Mouse (Mus musculus) heart, adult 8-10 months (tissue): Measurements from ENCODE around the gene Wars. TPM values are rescaled to one million over a fixed set of nuclear protein-coding genes. Genes with fewer than 3 reads are reported as not detected.
A peak's percentile ranks its signal among the peaks of the same experiment; 100 is the strongest.
"Not testable (repeated sequence)": the region's sequence is repeated elsewhere in the genome, so short reads cannot be mapped to it uniquely, and the experiment has no call there.

ENCODE experiments used
- DNase-seq: peaks from one replicate; pipeline ENCODE4 v3.0.0; 2022; ENCODE audit warnings: low spot score
- total RNA-seq, 4 experiments: library from RNA; stranded (reverse); gene quantifications; 2 replicates each; pipeline ENCODE4 v1.2.4; 2022

The Wars gene
- total RNA-seq, 4 experiments from 2014 or later, result 31.0 to 36.9 (median 34.0) TPM

DNA sequence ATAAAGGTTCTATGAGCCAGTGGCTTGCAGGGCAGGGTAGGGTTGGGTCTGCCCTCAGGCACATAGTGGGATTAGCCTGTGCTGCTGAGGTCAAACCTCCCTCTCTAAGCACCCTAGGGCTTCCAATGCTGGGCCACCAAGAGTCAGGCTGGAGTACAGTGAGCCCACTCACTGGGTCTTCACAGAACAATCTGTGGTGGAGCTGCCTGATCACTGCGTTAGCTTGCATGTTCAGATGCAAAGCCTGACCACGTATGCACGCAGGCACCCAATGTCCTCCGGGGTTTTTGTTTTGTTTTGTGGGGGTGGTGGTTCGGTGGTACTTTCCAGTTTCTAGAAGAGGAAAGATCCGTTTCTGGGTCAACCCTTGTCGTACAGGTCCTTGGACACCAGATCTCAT lies 36.9 kb downstream of the Wars start:
- no peak for DNase-seq

DNA sequence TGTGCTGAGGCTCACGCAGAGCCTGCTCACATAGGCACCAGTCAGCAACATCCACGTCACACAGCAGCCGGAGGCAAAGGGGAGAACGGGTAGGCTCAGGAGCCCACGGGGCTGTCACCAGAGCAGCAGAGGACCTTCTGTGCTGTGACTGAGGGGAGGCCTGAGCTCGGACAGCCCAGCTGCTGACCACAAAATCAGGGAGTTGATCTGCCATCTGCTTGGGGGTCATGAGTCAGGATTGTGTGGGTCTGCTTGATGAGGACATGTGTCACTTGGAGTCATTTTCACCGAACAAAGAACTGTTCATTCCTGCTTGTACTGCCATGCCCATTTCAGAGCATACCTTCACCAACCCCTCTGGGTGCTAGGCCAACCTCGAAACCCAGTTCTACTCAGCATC lies 37.8 kb downstream of the Wars start:
- no peak for DNase-seq

DNA sequence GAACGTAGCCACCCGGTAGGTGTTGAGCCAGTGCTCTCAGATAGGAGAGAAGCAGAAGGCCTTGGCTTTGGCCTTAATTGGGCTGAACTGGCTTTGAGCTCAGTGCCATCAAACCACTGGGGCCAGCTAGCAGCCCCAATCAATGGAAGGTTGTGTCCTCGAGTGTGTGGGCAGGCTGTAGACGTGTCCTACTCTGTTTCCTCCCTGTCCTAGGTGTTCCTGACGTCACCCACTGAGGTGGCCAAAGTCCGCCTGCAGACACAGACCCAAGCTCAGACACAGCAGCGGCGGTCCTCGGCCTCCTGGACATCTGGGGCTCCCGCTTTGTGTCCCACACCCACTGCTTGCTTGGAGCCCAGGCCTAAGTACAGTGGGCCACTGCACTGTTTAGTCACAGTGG lies 38.9 kb downstream of the Wars start:
- DNase-seq, result no peak

DNA sequence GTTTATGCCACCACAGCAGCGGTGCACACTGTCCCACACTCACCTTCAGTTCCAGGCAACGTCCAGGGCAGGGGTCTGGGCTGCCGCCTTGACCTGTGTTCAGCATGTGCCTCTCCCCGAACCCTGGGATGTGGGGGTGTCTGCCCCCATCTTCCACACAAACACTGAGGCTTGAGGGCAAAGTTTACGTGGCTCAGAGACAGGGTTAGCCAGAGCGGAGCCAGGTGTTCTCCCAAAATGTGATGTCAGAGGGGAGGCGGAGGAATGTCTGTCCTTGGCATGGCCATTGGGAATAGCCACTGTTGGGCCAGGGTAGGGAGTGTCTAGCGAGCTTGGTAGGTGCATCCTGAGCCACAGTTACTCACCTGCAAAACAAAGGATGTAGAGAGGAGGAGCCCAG lies 41.2 kb downstream of the Wars start:
- no peak for DNase-seq

DNA sequence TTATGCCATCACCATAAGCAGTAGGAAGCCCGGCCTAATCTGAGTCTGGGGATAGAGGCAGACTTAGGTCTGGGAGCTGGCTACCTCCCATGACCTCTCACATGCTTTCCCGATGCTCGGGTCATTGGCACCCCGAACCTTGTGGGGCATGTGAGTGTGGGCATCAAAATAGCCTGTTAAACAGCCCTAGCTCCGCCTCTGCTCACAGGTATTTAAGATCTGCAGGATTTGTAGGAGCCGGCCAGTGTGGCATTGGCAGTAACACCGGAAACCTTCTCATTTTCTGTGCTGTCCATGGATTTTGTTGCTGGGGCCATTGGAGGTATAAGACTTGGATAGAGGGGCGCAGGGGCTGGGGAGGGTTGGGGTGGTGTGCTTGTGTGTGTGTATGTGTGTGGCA lies 43.1 kb downstream of the Wars start:
- no peak for DNase-seq

DNA sequence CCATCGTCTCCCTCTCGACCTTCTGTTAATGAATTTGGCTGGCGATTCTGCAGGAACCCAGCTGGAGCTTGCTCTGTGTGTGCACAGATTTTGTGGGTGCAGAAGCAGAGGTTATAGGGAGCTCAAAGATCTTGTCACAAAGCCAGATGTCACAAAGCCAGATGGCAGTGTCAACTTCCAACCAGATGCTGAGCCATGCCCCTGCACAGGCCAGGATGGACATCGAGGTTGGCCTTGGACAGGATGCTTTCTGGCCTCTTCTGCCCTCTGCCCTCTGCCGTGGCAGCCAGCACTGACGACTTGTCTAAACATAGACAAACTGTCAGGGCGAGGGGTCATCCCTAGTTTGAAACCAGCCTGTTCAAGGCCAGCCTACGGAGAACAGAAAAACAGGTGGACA lies 43.8 kb downstream of the Wars start:
- no peak for DNase-seq

DNA sequence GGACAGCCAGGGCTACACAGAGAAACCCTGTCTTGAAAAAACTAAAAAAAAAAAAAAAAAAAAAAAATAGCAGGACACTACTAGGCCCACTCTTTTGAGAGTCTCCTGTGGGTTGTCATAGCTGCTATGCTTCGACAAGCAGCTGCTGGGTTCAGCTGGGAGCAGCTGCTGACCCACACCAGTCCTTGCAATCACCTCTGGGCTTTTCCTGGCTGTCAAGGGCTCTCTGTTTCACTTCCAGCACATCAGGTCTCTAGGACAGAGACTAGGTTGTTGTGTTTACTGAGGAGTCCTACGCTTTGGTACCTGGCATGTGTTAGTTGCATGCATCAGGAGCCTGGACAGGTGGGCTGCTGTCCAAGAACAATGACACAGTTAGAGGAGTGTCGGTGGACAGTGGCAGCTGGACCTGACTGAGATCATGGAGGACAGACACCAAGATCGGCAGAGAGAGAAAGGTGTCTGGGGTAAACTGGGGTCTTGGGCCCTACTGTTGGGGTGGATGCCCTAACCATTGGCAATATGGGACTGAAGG lies 44.4 kb downstream of the Wars start:
- DNase-seq, result no peak

DNA sequence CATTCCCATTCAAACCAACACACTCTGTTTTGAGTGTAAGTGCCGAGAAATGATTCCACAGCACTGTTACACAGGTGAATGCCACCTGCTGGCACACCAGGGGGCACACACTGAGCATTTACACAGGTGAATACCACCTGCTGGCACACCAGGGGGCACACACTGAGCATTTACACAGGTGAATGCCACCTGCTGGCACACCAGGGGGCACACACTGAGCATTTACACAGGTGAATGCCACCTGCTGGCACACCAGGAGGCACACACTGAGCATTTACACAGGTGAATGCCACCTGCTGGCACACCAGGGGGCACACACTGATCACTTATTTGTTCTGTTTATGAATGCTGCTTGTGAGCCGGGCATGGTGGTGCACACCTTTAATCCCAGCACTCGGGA lies 45.9 kb downstream of the Wars start:
- not testable (repeated sequence) for DNase-seq

DNA sequence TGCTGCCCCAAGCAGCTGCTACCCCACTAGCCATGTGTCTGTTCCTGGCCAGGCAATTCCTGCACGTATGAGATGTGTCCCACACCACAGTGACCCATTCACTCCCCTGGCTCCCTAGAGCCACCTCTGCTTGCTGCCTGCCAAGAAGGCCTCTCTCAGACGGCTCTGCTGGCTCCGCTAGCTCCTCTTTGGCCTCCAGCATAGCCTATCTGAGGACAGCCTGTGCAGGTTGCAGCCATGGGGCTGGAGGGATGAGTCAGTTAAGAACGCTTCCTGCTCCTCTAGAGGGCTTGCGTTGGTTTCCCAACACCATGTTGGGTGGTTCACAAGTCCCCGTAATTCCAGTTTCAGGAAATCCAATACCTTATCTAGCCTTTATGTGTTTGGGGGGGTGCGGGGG lies 51.3 kb downstream of the Wars start:
- no peak for DNase-seq

DNA sequence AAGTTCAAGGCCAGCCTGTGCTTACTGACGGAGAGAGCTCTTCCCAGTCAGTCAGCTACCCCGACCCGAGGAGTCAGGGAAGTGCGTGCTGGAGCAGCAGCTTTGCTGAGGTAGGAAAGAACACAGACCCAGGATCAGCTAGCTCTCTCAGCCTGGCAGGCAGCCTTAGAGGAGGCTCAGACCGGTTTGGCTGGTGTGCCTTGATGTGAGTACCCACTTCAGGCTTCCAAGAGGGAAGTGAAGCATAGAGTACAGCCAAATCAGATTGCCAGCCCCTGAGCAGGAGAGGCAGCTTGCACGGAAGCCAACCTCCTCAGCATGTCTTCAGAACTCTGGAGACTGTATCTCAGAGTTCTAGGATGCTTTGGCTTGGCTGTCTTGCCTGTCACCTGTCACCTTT lies 52.8 kb downstream of the Wars start:
- DNase-seq, result no peak

DNA sequence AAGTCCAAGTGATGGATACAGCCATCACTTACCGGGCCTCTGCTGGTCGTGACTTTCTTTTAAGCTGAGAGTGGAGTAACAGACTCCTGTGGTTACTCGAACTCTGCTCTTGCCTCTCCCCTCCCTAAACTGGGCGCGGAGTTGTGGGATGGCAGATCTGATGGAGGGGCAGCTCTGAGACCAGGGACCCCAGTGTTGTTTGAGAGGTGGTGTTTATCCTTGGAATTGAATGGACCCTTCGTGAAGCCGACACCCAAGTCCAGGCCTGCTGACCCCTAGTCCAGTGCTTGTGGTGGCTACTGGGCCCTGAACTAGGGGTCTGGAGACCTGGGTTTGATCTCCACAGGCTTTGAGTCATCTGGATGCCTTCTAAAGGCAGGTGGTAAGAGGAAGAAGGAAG lies 57.3 kb downstream of the Wars start:
- DNase-seq, result no peak

DNA sequence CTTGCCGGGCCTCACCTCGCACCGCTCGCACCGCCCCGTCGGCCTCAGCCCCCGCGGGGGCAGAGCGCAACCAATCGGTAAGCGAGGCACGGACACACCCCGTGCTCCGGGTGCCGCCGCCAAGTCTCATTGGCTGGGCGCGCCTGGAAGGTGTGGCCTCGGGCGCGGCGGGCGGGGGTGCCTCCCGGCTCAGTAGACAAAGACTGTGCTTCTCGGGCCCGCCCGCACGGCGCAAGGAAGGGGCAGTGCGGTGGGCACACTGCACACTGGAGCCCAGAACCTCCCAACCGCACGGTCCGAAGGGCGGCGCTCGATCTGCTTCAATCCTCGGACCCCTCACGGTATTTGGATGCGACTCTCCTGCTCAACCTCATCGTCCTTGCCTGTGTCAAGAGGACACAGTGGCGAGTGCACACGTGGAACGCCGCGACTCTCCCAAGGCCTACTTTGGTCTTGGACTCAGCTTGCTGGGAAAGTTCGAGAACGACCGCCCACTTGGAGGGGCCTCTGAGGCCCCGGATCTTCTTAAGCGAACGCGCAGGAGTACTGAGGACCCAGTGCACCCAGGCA lies 58.0 kb downstream of the Wars start, which contains the start of the genes Slc25a29 and Slc25a47:
Slc25a29 (minus strand) TSS at position 44 of the 570 bp plus-strand sequence.
Slc25a47 (plus strand) TSS at position 207 of the 570 bp plus-strand sequence.
- DNase-seq, result peak; percentile 95

DNA sequence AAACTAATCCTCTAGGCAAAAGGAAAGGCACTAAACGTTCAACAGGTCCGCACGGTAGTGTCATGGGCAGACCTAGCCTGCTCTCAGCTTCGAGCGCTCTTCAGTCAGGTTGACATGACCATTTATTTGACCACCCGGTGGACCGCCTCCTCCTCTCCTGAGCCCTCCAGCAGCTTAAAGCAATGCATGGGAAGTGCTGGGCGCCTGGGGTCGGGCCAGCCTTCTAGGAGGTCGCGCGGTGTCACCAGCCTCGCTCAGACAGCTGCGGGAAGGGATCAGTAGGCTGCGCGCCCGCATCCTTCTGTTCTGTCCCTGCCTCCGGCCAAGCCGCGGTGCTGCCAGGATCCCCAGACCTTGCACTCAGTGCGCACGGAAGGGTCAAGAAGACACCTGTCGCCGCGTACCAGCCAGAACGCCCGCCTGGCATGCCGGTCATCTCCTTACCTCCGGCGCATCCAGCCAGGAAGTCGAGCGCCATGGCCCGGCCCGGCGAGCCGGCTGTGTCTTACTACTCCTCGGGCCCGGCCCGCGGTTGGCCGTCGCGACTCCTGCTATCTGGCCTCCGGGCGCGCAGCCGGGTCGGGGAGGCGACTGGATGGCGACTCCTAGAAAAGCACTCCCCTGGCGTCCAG lies 58.6 kb downstream of the Wars start:
- no peak for DNase-seq

DNA sequence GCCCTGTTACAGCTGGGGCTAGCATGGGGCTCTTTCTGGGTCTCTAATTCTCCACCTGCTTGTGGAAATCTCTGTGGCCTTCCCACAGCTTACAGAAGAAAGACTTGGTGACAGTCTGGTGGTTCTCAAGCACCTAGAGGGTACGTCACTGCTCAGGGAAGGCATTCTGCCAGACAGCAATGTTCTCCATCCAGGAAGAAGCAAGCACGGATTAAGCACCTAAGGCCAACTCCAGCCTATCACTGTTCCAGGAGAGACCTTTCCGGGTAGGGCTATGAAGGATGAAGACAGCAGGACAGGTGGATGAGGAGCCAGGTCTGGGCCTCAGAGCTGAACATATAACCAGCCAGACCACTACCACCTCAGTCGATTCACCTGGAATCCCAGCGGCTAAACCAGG lies 59.2 kb downstream of the Wars start:
- DNase-seq, result no peak

DNA sequence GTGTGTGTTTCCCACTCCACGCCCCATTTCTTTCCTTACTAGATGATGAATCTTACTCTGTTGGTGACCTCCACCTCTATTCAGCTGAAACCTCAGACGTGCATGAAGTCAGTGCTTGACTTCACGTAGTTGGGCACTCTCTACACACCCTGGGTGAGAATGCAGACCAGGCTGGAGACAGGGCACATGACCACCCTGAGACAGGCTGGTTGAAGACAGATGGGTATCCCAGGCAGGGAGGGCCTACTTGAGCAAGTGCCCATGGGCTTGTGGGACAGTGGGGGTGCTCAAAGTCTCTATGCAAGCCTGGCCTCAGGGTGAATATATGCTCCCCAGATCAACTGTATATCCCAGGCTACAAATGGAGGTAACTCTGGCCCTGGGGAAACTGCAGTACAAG lies 59.6 kb downstream of the Wars start:
- no peak for DNase-seq

DNA sequence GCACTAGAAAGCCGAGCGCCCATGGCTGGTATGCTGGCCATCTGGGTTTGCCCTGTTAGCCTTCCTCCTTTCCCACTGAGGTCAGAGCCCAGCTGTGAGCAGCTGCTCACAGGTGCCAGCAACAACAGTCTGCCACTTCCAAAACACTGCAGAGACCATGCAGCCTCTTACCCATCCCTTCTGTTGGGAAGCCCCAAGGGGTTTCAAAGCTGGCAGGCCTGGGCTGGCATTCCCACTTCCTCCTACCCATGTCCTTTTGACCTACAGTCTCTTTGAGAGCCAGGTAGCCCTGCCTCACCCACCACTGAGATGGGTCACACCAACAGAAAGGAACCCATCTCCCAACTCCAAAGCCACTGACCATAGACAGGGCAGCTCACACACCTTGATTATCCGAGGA lies 60.6 kb downstream of the Wars start:
- no peak for DNase-seq

DNA sequence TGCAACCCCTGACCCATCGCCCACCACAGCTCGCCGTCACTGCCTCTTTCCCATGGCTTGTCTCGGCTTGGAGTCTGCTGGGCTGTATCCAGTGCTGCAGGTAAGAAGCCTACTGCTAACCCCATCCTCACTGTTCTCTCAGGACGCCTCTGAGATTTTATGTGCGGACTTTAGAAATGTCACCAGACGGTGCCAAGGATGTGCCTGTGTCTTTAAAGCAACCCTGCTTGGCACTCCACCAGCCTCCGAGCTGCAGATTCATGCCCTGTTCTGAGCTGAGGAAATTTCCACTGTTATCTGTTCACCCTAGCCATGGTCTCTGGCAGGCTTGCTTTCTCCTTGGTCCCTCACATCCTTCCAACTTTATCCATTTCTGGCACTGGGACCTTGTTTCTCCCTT lies 61.1 kb downstream of the Wars start:
- DNase-seq, result no peak

DNA sequence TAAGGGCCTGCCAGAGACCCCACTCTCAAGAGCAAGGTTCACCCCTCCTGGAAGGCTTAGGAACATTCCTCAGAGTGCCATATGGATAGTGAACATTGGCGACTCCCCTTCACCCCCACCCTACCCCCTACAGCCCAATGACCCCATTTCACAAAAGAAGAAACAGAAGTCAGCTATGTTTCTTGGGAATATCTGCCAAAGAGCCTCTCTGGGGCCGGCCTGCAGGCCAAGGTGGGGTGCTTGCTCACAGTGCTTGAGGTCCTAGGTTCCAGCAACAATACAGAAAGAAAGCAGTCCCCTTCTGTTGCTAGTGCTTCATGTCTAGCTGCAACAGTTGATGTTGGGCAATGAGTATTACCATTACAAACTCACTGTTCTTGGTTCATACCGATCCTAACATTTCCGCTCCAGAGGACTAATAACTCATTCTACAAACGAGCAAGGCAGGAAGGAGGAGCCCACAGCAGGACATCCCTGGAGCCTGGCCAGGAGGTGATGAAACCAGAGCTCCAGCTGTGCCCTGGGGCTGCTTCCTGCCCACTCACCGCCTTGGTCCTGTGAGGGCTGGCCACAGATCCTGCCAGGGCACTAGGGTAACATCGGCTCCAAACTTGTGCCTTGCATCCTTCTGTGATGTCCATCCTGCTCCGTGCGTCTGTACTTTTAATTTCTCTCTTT lies 61.9 kb downstream of the Wars start:
- DNase-seq, result no peak

DNA sequence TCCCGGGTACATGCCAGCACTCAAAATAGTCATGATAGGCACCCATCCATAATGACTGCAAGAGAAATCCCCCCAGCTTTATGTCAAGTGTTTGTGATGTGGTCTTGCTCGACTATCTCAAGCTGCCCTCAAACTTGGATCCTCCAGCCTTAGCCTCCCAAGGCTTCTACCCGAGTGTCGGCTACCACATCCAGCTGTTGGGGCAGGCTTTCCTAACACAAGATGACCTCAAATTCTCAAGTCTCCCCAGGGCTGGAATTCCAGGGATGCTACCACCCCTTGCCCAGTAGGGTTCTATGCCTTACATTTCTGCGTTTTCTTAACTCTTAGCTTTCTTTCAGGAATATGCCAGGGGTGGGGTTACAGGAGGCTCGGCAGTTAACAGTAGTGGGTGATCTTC lies 63.6 kb downstream of the Wars start:
- no peak for DNase-seq

DNA sequence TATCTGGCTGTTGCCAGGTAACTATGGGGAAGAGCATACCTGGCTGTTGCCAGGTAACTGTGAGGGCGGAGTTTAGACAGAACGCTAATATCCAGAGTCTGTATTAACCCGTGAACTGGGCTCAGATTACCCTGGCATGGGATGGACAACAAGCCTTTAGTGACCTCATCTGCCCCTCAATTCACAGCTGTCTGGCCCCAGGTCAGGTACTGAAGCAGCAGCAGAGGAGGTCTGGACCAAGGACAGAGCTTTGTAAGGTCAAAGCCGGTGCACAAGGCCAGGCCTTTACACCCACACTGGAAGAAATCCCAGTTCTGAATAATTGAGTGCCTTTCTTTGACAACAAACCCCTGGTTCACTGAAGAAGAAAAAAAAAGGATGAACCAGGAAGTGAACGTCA lies 64.3 kb downstream of the Wars start:
- no peak for DNase-seq

DNA sequence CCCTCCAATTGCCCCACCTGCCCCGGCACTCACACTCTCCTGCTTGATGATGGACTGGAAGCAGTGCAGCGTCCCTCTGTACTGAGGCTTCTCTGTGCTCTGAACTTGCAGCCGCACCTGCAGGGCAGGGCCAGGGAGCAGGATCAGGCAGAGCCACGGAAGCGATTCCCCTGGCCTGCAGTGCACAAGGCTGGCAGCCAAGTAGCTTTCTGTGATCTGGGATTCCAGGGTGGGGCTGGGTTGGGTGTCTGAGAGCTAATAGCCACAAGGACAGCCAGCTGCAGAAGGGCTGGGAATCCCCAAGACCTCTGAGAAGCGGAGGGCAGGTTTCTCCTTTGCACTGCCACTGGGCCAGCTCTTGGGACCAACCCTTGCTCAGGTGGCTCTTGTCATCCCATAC lies 66.3 kb downstream of the Wars start:
- DNase-seq, result no peak

DNA sequence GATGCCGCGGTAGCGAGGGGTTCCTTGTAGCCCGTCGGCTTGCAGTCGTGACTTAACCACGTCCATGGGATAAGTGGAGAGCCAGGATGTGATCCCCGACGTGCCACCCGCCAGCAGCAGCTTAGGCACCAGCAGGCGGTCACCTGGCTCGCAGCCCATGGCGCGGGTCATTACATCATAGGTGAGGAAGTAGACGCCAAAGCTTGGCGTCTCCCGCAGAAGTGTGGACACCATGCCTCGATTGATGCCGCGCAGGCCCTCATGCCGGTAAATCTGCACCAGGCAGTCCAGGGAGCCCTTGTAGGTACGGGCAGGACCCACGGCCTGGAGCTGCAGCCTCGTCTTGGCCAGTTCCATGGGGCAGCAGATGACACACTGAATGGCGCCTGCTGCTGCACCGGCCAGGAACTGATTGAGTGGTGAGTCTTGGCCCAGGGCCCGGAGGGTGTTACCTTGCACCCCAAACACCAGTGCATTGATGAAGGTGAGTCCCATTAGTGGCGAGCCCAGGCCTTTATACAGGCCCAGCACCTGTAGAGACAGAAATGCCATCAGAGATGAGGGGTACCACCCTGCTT lies 66.9 kb downstream of the Wars start:
- no peak for DNase-seq
